Mouse (Mus musculus) C2C12 (cell line): Measurements from ENCODE around the gene Dcun1d4.

Source experiments
- CEBPB ChIP-seq: IDR thresholded peaks from one replicate; pipeline ENCODE4 v1.6.1; 2011; ENCODE audit warnings: low read depth, mild to moderate bottlenecking, control low read depth, moderate library complexity
- CTCF ChIP-seq: IDR thresholded peaks from one replicate; pipeline ENCODE4 v1.5.1; 2011; ENCODE audit not compliant: control insufficient read depth, insufficient read depth, insufficient read length
- MAX ChIP-seq: IDR thresholded peaks from one replicate; pipeline ENCODE4 v1.6.1; 2011; ENCODE audit warnings: mild to moderate bottlenecking, control low read depth
- MYOD1 ChIP-seq: IDR thresholded peaks from one replicate; pipeline ENCODE4 v1.6.1; 2011; ENCODE audit warnings: low read depth; ENCODE audit not compliant: control insufficient read depth, insufficient read length
- MYOG ChIP-seq: IDR thresholded peaks from one replicate; pipeline ENCODE4 v1.6.1; 2011; ENCODE audit not compliant: control insufficient read depth, insufficient read length; ENCODE audit errors: extremely low read depth
- USF1 ChIP-seq: IDR thresholded peaks from one replicate; pipeline ENCODE4 v1.6.1; 2011; ENCODE audit warnings: low read depth, mild to moderate bottlenecking, control low read depth, moderate library complexity

GRCm38 (mm10) chr5:73454502-73455306, 26.1 kb upstream of the Dcun1d4 start:
- TF ChIP-seq MYOG (no peak), CTCF (no peak), MYOD1 (no peak), CEBPB (no peak), USF1 (no peak), MAX (no peak)
